Mouse (Mus musculus): Measurements from ENCODE around the gene Rcbtb1. TPM values are rescaled to one million over a fixed set of nuclear protein-coding genes. Genes with fewer than 3 reads are reported as not detected.
"Not testable (repeated sequence)": the region's sequence is repeated elsewhere in the genome, so short reads cannot be mapped to it uniquely, and the experiment has no call there.

The Rcbtb1 gene
- total RNA-seq, 2 experiments from 2014 or later: 14.0 to 25.5 TPM

DNA sequence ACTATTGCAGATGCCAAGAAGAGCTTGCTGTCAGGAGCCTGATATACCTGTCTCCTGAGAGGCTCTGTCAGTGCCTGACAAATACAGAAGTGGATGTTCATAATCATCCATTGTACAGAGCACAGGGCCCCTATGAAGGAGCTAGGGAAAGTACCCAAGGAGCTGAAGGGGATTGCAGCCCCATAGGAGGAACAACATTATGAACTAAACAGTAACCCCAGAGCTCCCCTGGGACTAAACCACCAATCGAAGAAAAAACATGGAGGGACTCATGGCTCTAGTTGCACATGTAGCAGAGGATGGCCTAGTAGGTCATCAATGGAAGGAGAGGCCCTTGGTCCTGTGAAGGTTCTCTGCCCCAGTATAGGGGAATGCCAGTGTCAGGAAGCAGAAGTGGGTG is 54.9 kb downstream of the Rcbtb1 start:
- not testable (repeated sequence) for ATAC-seq (replicated peaks; ENCODE audit: low FRiP score, low TSS enrichment, poor library complexity, severe bottlenecking)

DNA sequence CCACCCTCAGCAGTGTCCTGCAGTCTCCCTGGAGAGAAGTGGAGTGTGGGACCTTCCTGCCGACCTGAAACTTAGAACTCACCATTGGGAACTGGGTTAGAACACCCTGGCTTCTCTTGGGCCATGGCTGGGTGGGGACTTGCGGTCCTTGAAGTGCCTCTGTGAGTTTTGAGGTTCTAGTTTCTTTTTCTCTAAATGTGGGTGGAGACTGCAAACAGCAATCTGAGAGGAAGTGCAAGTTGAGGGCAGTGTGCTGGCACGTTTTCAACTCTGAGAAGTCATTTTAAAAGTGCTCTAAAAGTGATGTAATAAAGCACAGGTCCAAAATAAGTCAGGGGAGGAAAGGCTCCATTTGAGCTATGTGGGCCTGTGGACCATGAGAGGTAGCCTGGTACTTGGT is 59.0 kb downstream of the Rcbtb1 start, which contains the start of gene Gm6904:
Gene Gm6904 (minus strand): TSS at position 161 of the 400 bp plus-strand sequence.
- ATAC-seq (replicated peaks; ENCODE audit: low FRiP score, low TSS enrichment, poor library complexity, severe bottlenecking): no peak

DNA sequence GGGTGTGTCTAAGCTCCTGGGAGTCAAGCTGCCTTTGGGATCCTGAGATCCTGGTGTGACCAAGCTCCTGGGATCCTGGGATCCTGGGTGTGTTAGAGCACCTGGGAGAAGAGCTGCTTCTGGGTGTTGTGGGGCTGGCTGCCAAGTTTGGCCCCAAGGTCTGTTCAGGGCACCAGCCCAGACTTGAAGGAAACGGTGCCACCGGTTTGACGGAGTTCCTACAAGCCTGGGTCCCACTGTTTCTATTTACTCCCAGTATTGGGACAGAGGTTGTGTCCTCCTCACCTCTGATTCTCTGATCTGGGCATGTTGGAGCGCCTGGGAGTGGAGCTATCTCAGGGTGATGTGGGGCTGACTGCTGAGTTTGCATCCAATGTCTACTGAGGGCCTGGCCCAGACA is 74.0 kb downstream of the Rcbtb1 start:
- not testable (repeated sequence) for ATAC-seq (replicated peaks; ENCODE audit: low FRiP score, low TSS enrichment, poor library complexity, severe bottlenecking)

Other genes starting within 250 kb of the Rcbtb1 start
- gene 1700129C05Rik, start 58.3 kb upstream of the Rcbtb1 start, total RNA-seq (2014; fragmentation: Nextera tagmentation): not detected in 2 replicates
- not detected in 2 replicates for gene 1700129C05Rik, start 58.3 kb upstream of the Rcbtb1 start, total RNA-seq (2017)
- not detected in 2 replicates for gene Gm5142, start 22.5 kb upstream of the Rcbtb1 start, total RNA-seq (2014; fragmentation: Nextera tagmentation)
- not detected in 2 replicates for gene Gm5142, start 22.5 kb upstream of the Rcbtb1 start, total RNA-seq (2017)
- not detected in 2 replicates for gene Gm6904, start 59.0 kb downstream of the Rcbtb1 start, total RNA-seq (2014; fragmentation: Nextera tagmentation)
- gene Gm6904, start 59.0 kb downstream of the Rcbtb1 start, total RNA-seq (2017): not detected in 2 replicates
- not detected in 2 replicates for gene Phf11a, start 96.3 kb downstream of the Rcbtb1 start, total RNA-seq (2014; fragmentation: Nextera tagmentation)
- gene Phf11a, start 96.3 kb downstream of the Rcbtb1 start, total RNA-seq (2017): 0.66 and 1.2 TPM in 2 replicates
- 1.7 TPM in 1 of 2 replicates, not detected in the other for gene Phf11b, start 140.1 kb downstream of the Rcbtb1 start, total RNA-seq (2014; fragmentation: Nextera tagmentation)
- not detected in 2 replicates for gene Phf11b, start 140.1 kb downstream of the Rcbtb1 start, total RNA-seq (2017)
- not detected in 2 replicates for gene Phf11d, start 164.3 kb downstream of the Rcbtb1 start, total RNA-seq (2014; fragmentation: Nextera tagmentation)
- gene Phf11d, start 164.3 kb downstream of the Rcbtb1 start, total RNA-seq (2017): 1.8 TPM in 1 of 2 replicates, not detected in the other
- gene Phf11c, start 194.2 kb downstream of the Rcbtb1 start, total RNA-seq (2014; fragmentation: Nextera tagmentation): 5.3 and 5.6 TPM in 2 replicates
- gene Phf11c, start 194.2 kb downstream of the Rcbtb1 start, total RNA-seq (2017): 1.9 and 2.2 TPM in 2 replicates
- gene Setdb2, start 239.7 kb downstream of the Rcbtb1 start, total RNA-seq (2014; fragmentation: Nextera tagmentation): 31.6 and 42.2 TPM in 2 replicates
- 39.8 and 41.4 TPM in 2 replicates for gene Setdb2, start 239.7 kb downstream of the Rcbtb1 start, total RNA-seq (2017)
- 29.7 and 30.6 TPM in 2 replicates for gene Cab39l, start 239.8 kb downstream of the Rcbtb1 start, total RNA-seq (2014; fragmentation: Nextera tagmentation)
- gene Cab39l, start 239.8 kb downstream of the Rcbtb1 start, total RNA-seq (2017): 27.3 and 29.4 TPM in 2 replicates